Mouse (Mus musculus) kidney, adult 2 months (tissue): ENCODE data around the gene Cenpu. TPM values are rescaled to one million over a fixed set of nuclear protein-coding genes. Genes with fewer than 3 reads are reported as not detected.

Experiments
- DNase-seq: peaks from one replicate; pipeline ENCODE4 v3.0.0; 2021
- H3K27ac ChIP-seq: fragments of 200-500 bp; 2 replicates; pipeline ENCODE4 v1.5.1; 2012; ENCODE audit warnings: low read depth, low read length, control low read depth, inconsistent platforms; ENCODE audit not compliant: insufficient read depth
- H3K27me3 ChIP-seq: fragments of 200-500 bp; replicated peaks from 2 replicates; pipeline ENCODE4 v1.6.1; 2012; ENCODE audit warnings: mild to moderate bottlenecking, moderate library complexity, low read length, inconsistent platforms; ENCODE audit not compliant: control insufficient read depth, insufficient read depth
- H3K36me3 ChIP-seq: fragments of 200-500 bp; 2 replicates; pipeline ENCODE4 v1.6.1; 2012; ENCODE audit warnings: mild to moderate bottlenecking, moderate library complexity, low read length, inconsistent platforms; ENCODE audit not compliant: control insufficient read depth, insufficient read depth
- H3K4me1 ChIP-seq: fragments of 200-500 bp; 2 replicates; pipeline ENCODE4 v1.6.1; 2011; ENCODE audit warnings: low read length; ENCODE audit not compliant: control insufficient read depth, insufficient read depth
- H3K4me3 ChIP-seq: fragments of 200-500 bp; 2 replicates; pipeline ENCODE4 v1.5.1; 2011; ENCODE audit warnings: mild to moderate bottlenecking, low read depth, low read length, control low read depth; ENCODE audit not compliant: insufficient read depth
- CTCF ChIP-seq: fragments of 200-500 bp; conservative IDR thresholded peaks from 2 replicates; pipeline ENCODE4 v1.5.1; 2011; ENCODE audit warnings: low read depth, mild to moderate bottlenecking, control low read depth, low read length, moderate library complexity, mixed read lengths; ENCODE audit not compliant: insufficient read depth, insufficient read length
- POLR2A ChIP-seq: fragments of 200-500 bp; IDR thresholded peaks from one replicate; pipeline ENCODE4 v1.6.1; 2011; ENCODE audit warnings: low read depth, low read length, control low read depth
- WGBS: fragments of 180-500 bp; shearing (Covaris S2); methylation state at CpG from one replicate; pipeline ENCODE4 v1.1.7; 2018; 5-methylcytosine and 5-hydroxymethylcytosine counted together
- polyA plus RNA-seq: library from polyadenylated mRNA; depleted of rRNA; stranded (reverse); fragments of >200 nt; gene quantifications from 2 replicates; pipeline ENCODE4 v1.2.3, GENCODE M21; 2012

Cenpu gene
- polyA plus RNA-seq, 1 experiment = 0.67 TPM

- Histone ChIP-seq H3K36me3 (no peaks in the 10 kb centered on the region), H3K4me1 (peaks cover 4% of the 10 kb centered on the region; the same call in 1 of the 2 replicates), H3K27me3 (no peaks in the 10 kb centered on the region), H3K4me3 (no peak overlapping the region), H3K27ac (no peak overlapping the region)
- 90% methylated on average over 2 of the region's 2 CpGs for WGBS
- TF ChIP-seq POLR2A (no peak), CTCF (no peak)
- no peak for DNase-seq
These were observed 46.3 kb downstream of the Cenpu start for GRCm38 (mm10) chr8:46598114-46598513.

GRCm38 (mm10) chr8:46598753-46599152 is 46.9 kb downstream of the Cenpu start:
- 99% methylated on average over 5 of the region's 5 CpGs for WGBS
- H3K36me3 ChIP-seq = no peaks in the 10 kb centered on the region
- no peak overlapping the region for H3K4me3 ChIP-seq
- no peak overlapping the region for H3K27ac ChIP-seq
- no peak for DNase-seq
- no peaks in the 10 kb centered on the region for H3K27me3 ChIP-seq
- TF ChIP-seq POLR2A (no peak), CTCF (no peak)
- peaks cover 4% of the 10 kb centered on the region; the same call in 1 of the 2 replicates for H3K4me1 ChIP-seq

- DNase-seq = no peak
- Histone ChIP-seq H3K4me1 (peaks cover 4% of the 10 kb centered on the region; the same call in 1 of the 2 replicates), H3K27me3 (no peaks in the 10 kb centered on the region), H3K27ac (no peak overlapping the region), H3K4me3 (no peak overlapping the region), H3K36me3 (no peaks in the 10 kb centered on the region)
- WGBS = 96% methylated on average over 7 of the region's 7 CpGs
- TF ChIP-seq CTCF (no peak), POLR2A (no peak)
These were observed 47.6 kb downstream of the Cenpu start for GRCm38 (mm10) chr8:46599314-46599904.

GRCm38 (mm10) chr8:46600959-46601707 is 49.3 kb downstream of the Cenpu start:
- Histone ChIP-seq H3K27ac (no peak overlapping the region), H3K4me3 (no peak overlapping the region), H3K4me1 (no peaks in the 10 kb centered on the region), H3K36me3 (no peaks in the 10 kb centered on the region; the same call in 1 of the 2 replicates), H3K27me3 (no peaks in the 10 kb centered on the region)
- TF ChIP-seq POLR2A = no peak
- TF ChIP-seq CTCF = no peak
- 57% methylated on average over 10 of the region's 10 CpGs for WGBS
- no peak for DNase-seq

- no peaks in the 10 kb centered on the region for H3K27me3 ChIP-seq
- no peaks in the 10 kb centered on the region; the same call in 1 of the 2 replicates for H3K36me3 ChIP-seq
- no peak overlapping the region for H3K4me3 ChIP-seq
- TF ChIP-seq CTCF (no peak), POLR2A (no peak)
- H3K27ac ChIP-seq = no peak overlapping the region
- no peaks in the 10 kb centered on the region for H3K4me1 ChIP-seq
- WGBS = 94% methylated on average over 5 of the region's 5 CpGs
- DNase-seq = no peak
These were observed 51.8 kb downstream of the Cenpu start for GRCm38 (mm10) chr8:46603587-46603986.

- H3K27ac ChIP-seq = no peak overlapping the region
- no peak overlapping the region for H3K4me3 ChIP-seq
These were observed 55.1 kb downstream of the Cenpu start for GRCm38 (mm10) chr8:46606930-46607329.

GRCm38 (mm10) chr8:46611557-46611956 is 59.7 kb downstream of the Cenpu start:
- no peak for TF ChIP-seq CTCF
- no peak for TF ChIP-seq POLR2A
- Histone ChIP-seq H3K4me3 (no peak overlapping the region), H3K27me3 (no peaks in the 10 kb centered on the region), H3K36me3 (no peaks in the 10 kb centered on the region), H3K27ac (no peak overlapping the region), H3K4me1 (peaks cover 15% of the 10 kb centered on the region)
- DNase-seq = peak; percentile 12
- 77% methylated on average over 8 of the region's 8 CpGs for WGBS

More at GRCm38 (mm10) chr8:46606930-46607329, 55.1 kb downstream of the Cenpu start:
- Histone ChIP-seq H3K27me3 (no peaks in the 10 kb centered on the region), H3K36me3 (no peaks in the 10 kb centered on the region; the same call in 1 of the 2 replicates), H3K4me1 (no peaks in the 10 kb centered on the region; the same call in 1 of the 2 replicates)
- no peak for DNase-seq
- 67% methylated on average over 1 of the region's 1 CpGs for WGBS
- TF ChIP-seq CTCF = no peak
